Mouse (Mus musculus) liver, adult 2 months (tissue): ENCODE results near the gene Bmi1. TPM values are rescaled to one million over a fixed set of nuclear protein-coding genes. Genes with fewer than 3 reads are reported as not detected.

ENCODE experiments used
- DNase-seq: peaks from one replicate; pipeline ENCODE4 v3.0.0-alpha.2; 2011; ENCODE audit warnings: low read depth, low spot score; ENCODE audit errors: extremely low read depth
- H3K27ac ChIP-seq: fragments of 200-500 bp; replicated peaks from 2 replicates; pipeline ENCODE4 v1.5.1; 2012; ENCODE audit warnings: low read depth, mild to moderate bottlenecking, control low read depth, inconsistent platforms, low read length; ENCODE audit not compliant: insufficient read depth
- H3K27me3 ChIP-seq: fragments of 200-500 bp; 2 replicates; pipeline ENCODE4 v1.6.1; 2012; ENCODE audit warnings: mild to moderate bottlenecking, moderate library complexity, low read length, inconsistent platforms; ENCODE audit not compliant: control insufficient read depth, insufficient read depth
- H3K36me3 ChIP-seq: fragments of 200-500 bp; 2 replicates; pipeline ENCODE4 v1.6.1; 2012; ENCODE audit warnings: low read length, inconsistent platforms; ENCODE audit not compliant: control insufficient read depth, insufficient read depth
- H3K4me1 ChIP-seq: fragments of 200-500 bp; 2 replicates; pipeline ENCODE4 v1.6.1; 2011; ENCODE audit warnings: low read length; ENCODE audit not compliant: control insufficient read depth, insufficient read depth
- H3K4me3 ChIP-seq: fragments of 200-500 bp; 2 replicates; pipeline ENCODE4 v1.5.1; 2011; ENCODE audit warnings: low read depth, mild to moderate bottlenecking, control low read depth, low read length, moderate library complexity; ENCODE audit not compliant: insufficient read depth
- H3K79me2 ChIP-seq: fragments of 200-500 bp; 2 replicates; pipeline ENCODE4 v1.6.1; 2012; ENCODE audit warnings: inconsistent platforms, mild to moderate bottlenecking, low read length, moderate library complexity; ENCODE audit not compliant: control insufficient read depth, insufficient read depth
- H3K9ac ChIP-seq: fragments of 200-500 bp; 2 replicates; pipeline ENCODE4 v1.6.1; 2012; ENCODE audit warnings: low read depth, mild to moderate bottlenecking, control low read depth, inconsistent platforms, low read length
- CTCF ChIP-seq: fragments of 200-500 bp; IDR thresholded peaks from 2 replicates; pipeline ENCODE4 v1.5.1; 2011; ENCODE audit warnings: low read depth, low read length, control low read depth
- POLR2A ChIP-seq: fragments of 200-500 bp; IDR thresholded peaks from 2 replicates; pipeline ENCODE4 v1.6.1; 2011; ENCODE audit warnings: low read length, control low read depth; ENCODE audit not compliant: insufficient read depth; ENCODE audit errors: extremely low read depth
- WGBS: fragments of 180-500 bp; shearing (Covaris S2); methylation state at CpG from one replicate; pipeline ENCODE4 v1.1.7; 2018; 5-methylcytosine and 5-hydroxymethylcytosine counted together
- polyA plus RNA-seq: library from polyadenylated mRNA; depleted of rRNA; stranded (reverse); fragments of >200 nt; gene quantifications from 2 replicates; pipeline ENCODE4 v1.2.3, GENCODE M21; 2012; rRNA removed
- total RNA-seq: library from RNA; depleted of rRNA; stranded (reverse); fragments of >200 nt; gene quantifications from 2 replicates; pipeline ENCODE4 v1.2.3, GENCODE M21; 2014; rRNA removed

The Bmi1 gene
- total and polyA plus RNA-seq, 2 experiments = 8.1 to 19.9 TPM

GRCm38 (mm10) chr2:18718521-18718920 lies 41.7 kb downstream of the Bmi1 start:
- H3K36me3 ChIP-seq = no peaks in the 10 kb centered on the region
- H3K27me3 ChIP-seq = no peaks in the 10 kb centered on the region
- H3K9ac ChIP-seq = no peak overlapping the region
- 86% methylated on average over 4 of the region's 4 CpGs for WGBS
- no peaks in the 10 kb centered on the region for H3K4me1 ChIP-seq
- DNase-seq = no peak
- H3K79me2 ChIP-seq = no peaks in the 10 kb centered on the region
- no peak overlapping the region for H3K4me3 ChIP-seq
- TF ChIP-seq POLR2A (no peak), CTCF (no peak)
- H3K27ac ChIP-seq = no peak overlapping the region

GRCm38 (mm10) chr2:18722208-18722830 lies 45.5 kb downstream of the Bmi1 start:
- WGBS = 64% methylated on average over 3 of the region's 3 CpGs
- no peak overlapping the region for H3K4me3 ChIP-seq
- no peak for DNase-seq

DNA sequence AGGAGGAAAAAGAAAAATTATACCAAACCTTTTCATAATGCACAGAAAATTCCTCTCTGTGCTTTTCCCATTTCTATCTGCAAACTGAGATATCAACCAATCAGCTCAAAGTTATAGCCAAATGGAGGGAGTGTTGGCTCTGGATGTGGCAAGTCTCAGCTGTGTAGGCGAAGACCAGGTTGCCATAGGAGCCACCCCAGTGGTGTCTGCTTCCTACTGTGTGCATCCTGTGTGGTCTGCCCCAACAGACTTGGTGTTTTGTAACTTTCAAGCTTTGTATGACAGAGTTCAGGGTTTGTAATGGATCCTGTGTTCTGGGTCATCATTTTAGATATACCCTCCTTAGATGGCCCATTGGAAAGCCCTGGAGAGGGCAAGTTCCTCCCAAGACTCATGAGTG lies 47.6 kb downstream of the Bmi1 start:
- H3K79me2 ChIP-seq = no peaks in the 10 kb centered on the region
- no peak overlapping the region for H3K4me3 ChIP-seq
- no peak for DNase-seq
- TF ChIP-seq CTCF (no peak), POLR2A (no peak)
- H3K36me3 ChIP-seq = no peaks in the 10 kb centered on the region
- H3K27ac ChIP-seq = no peak overlapping the region
- no peaks in the 10 kb centered on the region for H3K4me1 ChIP-seq
- no peak overlapping the region for H3K9ac ChIP-seq
- H3K27me3 ChIP-seq = no peaks in the 10 kb centered on the region
- WGBS = 81% methylated on average over 1 of the region's 1 CpGs

More at GRCm38 (mm10) chr2:18722208-18722830, 45.5 kb downstream of the Bmi1 start:
- H3K9ac ChIP-seq = no peak overlapping the region
- H3K79me2 ChIP-seq = no peaks in the 10 kb centered on the region
- H3K27me3 ChIP-seq = no peaks in the 10 kb centered on the region
- no peak overlapping the region for H3K27ac ChIP-seq
- H3K4me1 ChIP-seq = no peaks in the 10 kb centered on the region
- no peaks in the 10 kb centered on the region for H3K36me3 ChIP-seq
- TF ChIP-seq POLR2A (no peak), CTCF (no peak)

DNA sequence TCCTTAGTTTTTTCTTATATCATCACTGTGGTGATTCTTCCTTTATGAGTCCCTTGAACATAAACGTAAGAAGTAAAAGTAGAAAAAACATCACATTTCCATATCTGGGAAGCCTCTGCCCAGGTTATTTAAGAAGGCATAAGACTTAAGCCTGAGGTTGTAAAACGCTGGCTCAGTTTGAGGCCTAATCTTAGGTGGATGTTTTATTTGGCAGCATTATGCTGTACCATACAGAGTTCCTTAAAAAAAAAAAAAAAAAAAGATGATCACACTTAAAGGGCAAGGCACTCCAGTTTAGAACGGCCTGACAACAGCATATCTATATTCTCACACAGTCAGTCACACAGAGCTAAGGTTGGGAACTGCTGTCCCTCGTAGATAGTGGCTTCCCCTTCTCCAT lies 49.1 kb downstream of the Bmi1 start:
- Histone ChIP-seq H3K27ac (no peak overlapping the region), H3K27me3 (no peaks in the 10 kb centered on the region), H3K36me3 (no peaks in the 10 kb centered on the region), H3K79me2 (no peaks in the 10 kb centered on the region), H3K9ac (no peak overlapping the region), H3K4me3 (no peak overlapping the region), H3K4me1 (no peaks in the 10 kb centered on the region)
- WGBS = 79% methylated on average over 4 of the region's 4 CpGs
- TF ChIP-seq CTCF (no peak), POLR2A (no peak)
- DNase-seq = no peak

DNA sequence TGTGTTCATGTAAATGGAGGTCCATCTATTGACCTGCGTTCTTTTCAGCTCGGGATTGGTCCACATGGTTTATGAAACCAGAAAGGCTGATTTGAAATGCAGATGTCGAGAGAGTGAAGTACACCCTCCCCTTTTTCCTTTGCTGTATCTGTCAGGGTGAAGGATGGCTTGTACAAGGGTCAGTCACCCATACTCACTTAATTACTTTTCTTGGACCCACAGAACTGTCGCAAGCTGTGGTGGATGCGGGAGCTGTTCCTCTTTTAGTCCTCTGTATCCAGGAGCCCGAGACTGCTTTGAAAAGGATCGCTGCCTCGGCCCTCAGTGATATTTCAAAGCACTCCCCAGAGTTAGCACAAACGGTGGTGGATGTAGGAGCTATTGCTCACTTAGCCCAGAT lies 54.9 kb downstream of the Bmi1 start:
- 61% methylated on average over 9 of the region's 9 CpGs for WGBS
- Histone ChIP-seq H3K4me1 (no peaks in the 10 kb centered on the region), H3K9ac (no peak overlapping the region), H3K27ac (no peak overlapping the region), H3K79me2 (no peaks in the 10 kb centered on the region), H3K27me3 (no peaks in the 10 kb centered on the region), H3K36me3 (no peaks in the 10 kb centered on the region), H3K4me3 (no peak overlapping the region)
- TF ChIP-seq CTCF (no peak), POLR2A (no peak)
- DNase-seq = no peak

DNA sequence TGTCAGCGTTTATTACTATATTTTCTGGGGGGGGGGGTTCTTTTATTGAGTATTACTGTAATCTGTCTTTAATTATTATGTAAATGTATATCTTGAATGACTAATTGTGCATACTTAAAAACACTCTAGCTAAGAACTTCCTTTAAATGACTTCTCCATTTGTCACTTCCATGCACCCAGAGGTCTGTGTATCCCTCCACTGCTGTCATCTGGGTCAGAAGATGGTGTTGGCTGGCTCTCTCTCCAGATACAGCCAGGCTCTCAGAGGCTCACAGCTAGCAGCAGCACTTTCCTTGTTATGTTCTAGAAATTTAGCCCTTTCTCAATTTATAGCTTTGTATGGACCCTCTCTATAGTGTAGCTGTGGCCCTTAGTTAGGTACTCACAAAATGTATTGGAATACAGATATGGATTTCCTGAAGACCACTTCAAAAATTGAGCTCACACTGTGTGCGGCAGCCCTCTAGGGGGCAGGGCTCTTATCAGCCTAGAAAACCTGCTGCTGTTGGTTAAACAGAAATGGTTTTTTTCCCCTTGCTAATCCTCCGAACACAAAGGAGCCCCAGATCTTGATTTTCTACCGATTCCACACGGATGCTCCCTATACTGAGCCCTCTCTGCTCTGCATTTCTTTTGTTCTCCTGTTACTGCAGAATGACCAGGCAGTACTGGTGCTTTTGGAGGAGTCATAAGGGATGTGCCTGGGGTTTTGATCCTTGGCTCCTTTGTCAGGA lies 57.7 kb downstream of the Bmi1 start:
- Histone ChIP-seq H3K79me2 (no peaks in the 10 kb centered on the region), H3K36me3 (no peaks in the 10 kb centered on the region), H3K4me3 (no peak overlapping the region), H3K27ac (no peak overlapping the region), H3K27me3 (no peaks in the 10 kb centered on the region; the same call in 1 of the 2 replicates), H3K4me1 (no peaks in the 10 kb centered on the region), H3K9ac (no peak overlapping the region)
- TF ChIP-seq POLR2A = no peak
- TF ChIP-seq CTCF = no peak
- no peak for DNase-seq
- 37% methylated on average over 5 of the region's 5 CpGs for WGBS

Other genes starting within 250 kb of the Bmi1 start
- 113 and 127 TPM in 2 replicates for gene Commd3, start 4.6 kb upstream of the Bmi1 start, total RNA-seq
- 80.1 and 86.5 TPM in 2 replicates for gene Commd3, start 4.6 kb upstream of the Bmi1 start, polyA plus RNA-seq
- not detected in 2 replicates for gene Spag6, start 17.0 kb downstream of the Bmi1 start, total RNA-seq
- gene Spag6, start 17.0 kb downstream of the Bmi1 start, polyA plus RNA-seq = 0.20 TPM in 1 of 2 replicates, not detected in the other